Comparison of ENCODE assay signal across 8 mouse cellular contexts in the genomic region with DNA sequence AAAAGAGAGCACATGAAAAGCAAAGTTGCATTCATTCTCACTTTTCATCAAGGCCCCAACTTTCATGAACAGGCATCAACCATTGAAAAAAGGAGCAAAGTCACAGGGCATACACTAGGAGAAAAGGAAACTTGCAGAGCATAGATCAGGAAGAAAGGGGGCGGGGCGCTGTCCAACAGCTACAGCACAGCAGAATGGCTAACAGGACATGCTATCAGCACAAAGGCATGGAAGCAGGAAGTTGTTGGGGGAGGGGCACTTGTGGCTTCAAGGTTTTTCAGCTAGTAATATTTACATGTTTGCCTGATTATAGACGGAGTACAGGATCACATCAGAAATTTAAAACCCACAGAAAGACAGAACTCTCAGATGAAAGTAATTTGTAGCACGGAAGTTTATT.
DNase-seq lines count a peak whose midpoint lies in the region; ATAC-seq and TF ChIP-seq lines count a peak whose summit lies in the region.

No protein-coding gene starts in this region.

- no peaks in the 10 kb centered on the region for H3K36me3 ChIP-seq in heart, embryonic 12.5 days
- H3K36me3 ChIP-seq in heart, embryonic 10.5 days = no peaks in the 10 kb centered on the region
- no peaks in the 10 kb centered on the region for H3K36me3 ChIP-seq in kidney, postnatal 0 days (ENCODE audit: insufficient read depth, low read length)
- H3K36me3 ChIP-seq in macrophage (ENCODE audit: inconsistent target) = no peaks in the 10 kb centered on the region
- no peaks in the 10 kb centered on the region for H3K36me3 ChIP-seq in neural tube, embryonic 15.5 days

- no peaks in the 10 kb centered on the region; the same call in 1 of the 2 replicates for H3K9me3 ChIP-seq in heart, embryonic 12.5 days (replicated peaks)
- H3K9me3 ChIP-seq in heart, embryonic 10.5 days = no peaks in the 10 kb centered on the region
- no peaks in the 10 kb centered on the region for H3K9me3 ChIP-seq in kidney, postnatal 0 days (replicated peaks; ENCODE audit: low read length)
- H3K9me3 ChIP-seq in neural tube, embryonic 15.5 days (replicated peaks) = no peaks in the 10 kb centered on the region

- peak; percentile 77; the same call in 1 of the 2 replicates for ATAC-seq in heart, embryonic 12.5 days (ENCODE audit: insufficient number of reproducible peaks, low FRiP score)
- ATAC-seq in kidney, postnatal 0 days (replicated peaks; ENCODE audit: low FRiP score, low read depth) = no peak
- no peak for ATAC-seq in neural tube, embryonic 15.5 days (ENCODE audit: low FRiP score)

- H3K4me1 ChIP-seq in heart, embryonic 12.5 days (replicated peaks) = no peaks in the 10 kb centered on the region
- 0 out of 2 replicates have a peak, but pooled peaks cover 5% of the 10 kb centered on the region for H3K4me1 ChIP-seq in heart, embryonic 10.5 days
- H3K4me1 ChIP-seq in kidney, postnatal 0 days (replicated peaks; ENCODE audit: insufficient read depth, low read length) = no peaks in the 10 kb centered on the region
- H3K4me1 ChIP-seq in neural tube, embryonic 15.5 days = peaks cover 4% of the 10 kb centered on the region; the same call in 1 of the 2 replicates

- H3K79me2 ChIP-seq in macrophage (ENCODE audit: inconsistent target) = no peaks in the 10 kb centered on the region

- no peaks in the 10 kb centered on the region for H3K27me3 ChIP-seq in heart, embryonic 12.5 days (replicated peaks)
- H3K27me3 ChIP-seq in heart, embryonic 10.5 days (ENCODE audit: insufficient read depth, poor library complexity, severe bottlenecking) = no peaks in the 10 kb centered on the region
- H3K27me3 ChIP-seq in kidney, postnatal 0 days (ENCODE audit: insufficient read depth, low read length) = no peaks in the 10 kb centered on the region
- no peaks in the 10 kb centered on the region for H3K27me3 ChIP-seq in neural tube, embryonic 15.5 days (replicated peaks)

- no peak for DNase-seq in heart, embryonic 10.5 days (ENCODE audit: low spot score)
- DNase-seq in T-cell, adult 2 months (ENCODE audit: low spot score) = peak; percentile 25
- DNase-seq in kidney, postnatal 0 days (ENCODE audit: low spot score) = peak; percentile 73
- no peak for DNase-seq in right cerebral cortex, adult 2 months (ENCODE audit: low spot score in 2 of 2)
- no peak for DNase-seq in cerebellum, postnatal 25 days

- H3K4me3 ChIP-seq in heart, embryonic 12.5 days = no peak overlapping the region
- no peak overlapping the region for H3K4me3 ChIP-seq in heart, embryonic 10.5 days
- H3K4me3 ChIP-seq in kidney, postnatal 0 days (replicated peaks; ENCODE audit: low read depth, low read length) = no peak overlapping the region
- no peak overlapping the region for H3K4me3 ChIP-seq in macrophage (ENCODE audit: inconsistent target)
- no peak overlapping the region for H3K4me3 ChIP-seq in neural tube, embryonic 15.5 days (replicated peaks)

- WGBS in heart, embryonic 12.5 days = 53% methylated on average over 4 of the region's 4 CpGs
- 61% methylated on average over 4 of the region's 4 CpGs for WGBS in heart, embryonic 10.5 days
- 65% methylated on average over 4 of the region's 4 CpGs for WGBS in kidney, postnatal 0 days
- WGBS in macrophage (ENCODE audit: missing documents) = 12% methylated on average over 4 of the region's 4 CpGs
- WGBS in neural tube, embryonic 15.5 days = 87% methylated on average over 4 of the region's 4 CpGs

- no peak overlapping the region for H3K4me2 ChIP-seq in heart, embryonic 12.5 days
- H3K4me2 ChIP-seq in kidney, postnatal 0 days (ENCODE audit: low read length) = no peak overlapping the region
- no peak overlapping the region for H3K4me2 ChIP-seq in neural tube, embryonic 15.5 days

- TF ChIP-seq CTCF in kidney, postnatal 0 days (IDR thresholded peaks at IDR 0.05; ENCODE audit: low read depth) = peak; percentile 28

- H3K9ac ChIP-seq in heart, embryonic 12.5 days = no peak overlapping the region
- no peak overlapping the region for H3K9ac ChIP-seq in kidney, postnatal 0 days (ENCODE audit: low read depth, low read length)
- no peak overlapping the region for H3K9ac ChIP-seq in neural tube, embryonic 15.5 days (replicated peaks)

- no peak overlapping the region for H3K27ac ChIP-seq in heart, embryonic 12.5 days (ENCODE audit: poor library complexity, severe bottlenecking)
- no peak overlapping the region for H3K27ac ChIP-seq in heart, embryonic 10.5 days
- H3K27ac ChIP-seq in kidney, postnatal 0 days = no peak overlapping the region
- 0 out of 2 replicates have a peak overlapping the region, but pooled peaks have one; percentile 7 for H3K27ac ChIP-seq in macrophage
- H3K27ac ChIP-seq in neural tube, embryonic 15.5 days (replicated peaks) = no peak overlapping the region

Comparison
In these comparisons a context has a peak if more than half of its experiments do, and no peak if none do; other contexts are left out.
1. DNase-seq: peak in T-cell, adult 2 months (single experiment) and kidney, postnatal 0 days (single experiment); none in heart, embryonic 10.5 days (single experiment), right cerebral cortex, adult 2 months (0 of 2) and cerebellum, postnatal 25 days (0 of 2).